Mouse (Mus musculus) G1E (cell line): Measurements from ENCODE around the gene Zfp184. TPM values are rescaled to one million over a fixed set of nuclear protein-coding genes. Genes with fewer than 3 reads are reported as not detected.

Experiments used
- ATAC-seq: 2 replicates; pipeline ENCODE4 v1.8.0; 2016; ENCODE audit warnings: mild to moderate bottlenecking; ENCODE audit not compliant: insufficient number of reproducible peaks, poor library complexity, low FRiP score, severe bottlenecking; ENCODE audit errors: extremely low read depth
- DNase-seq: peaks from one replicate; pipeline ENCODE4 v3.0.0; 2012; ENCODE audit warnings: low spot score
- H3K27me3 ChIP-seq: 2 replicates; pipeline ENCODE4 v1.6.1; 2012; ENCODE audit warnings: mild to moderate bottlenecking, low read length, inconsistent platforms; ENCODE audit not compliant: insufficient read depth
- H3K36me3 ChIP-seq: replicated peaks from 2 replicates; pipeline ENCODE3; 2012; ENCODE audit warnings: mild to moderate bottlenecking, inconsistent platforms
- H3K4me1 ChIP-seq: 2 replicates; pipeline ENCODE4 v1.6.1; 2012; ENCODE audit warnings: low read depth, low read length, inconsistent platforms, mixed read lengths; ENCODE audit not compliant: insufficient read depth
- H3K4me3 ChIP-seq: 2 replicates; pipeline ENCODE4 v1.5.1; 2012; ENCODE audit warnings: low read depth, mild to moderate bottlenecking, inconsistent platforms, low read length, moderate library complexity, mixed read lengths
- H3K9me3 ChIP-seq: replicated peaks from 2 replicates; pipeline ENCODE4 v1.6.1; 2012; ENCODE audit warnings: inconsistent platforms
- CTCF ChIP-seq: IDR thresholded peaks from 2 replicates; pipeline ENCODE4 v1.5.1; 2012; ENCODE audit warnings: low read depth, low read length, inconsistent platforms, mixed read lengths
- GATA1 ChIP-seq: IDR thresholded peaks from 2 replicates; pipeline ENCODE4 v1.6.1; 2012; ENCODE audit warnings: borderline replicate concordance, low read length, inconsistent platforms, mixed read lengths
- GATA2 ChIP-seq: IDR thresholded peaks from 2 replicates; pipeline ENCODE4 v1.6.1; 2012; ENCODE audit warnings: low read depth, low read length, inconsistent platforms, borderline replicate concordance
- POLR2AphosphoS5 ChIP-seq: IDR thresholded peaks from 2 replicates; pipeline ENCODE4 v1.6.1; 2012; ENCODE audit warnings: low read depth, low read length, inconsistent platforms; ENCODE audit not compliant: insufficient replicate concordance
- TAL1 ChIP-seq: conservative IDR thresholded peaks from 2 replicates; pipeline ENCODE4 v1.6.1; 2012; ENCODE audit warnings: low read depth, low read length, inconsistent platforms, mixed read lengths
- polyA plus RNA-seq: library from polyadenylated mRNA; stranded (reverse); fragments of >175 nt; gene quantifications from 2 replicates; pipeline ENCODE4 v1.2.3, GENCODE M21; 2012
- total RNA-seq, 2 experiments: library from RNA; stranded (forward) in 1 of 2; stranded (reverse) in 1 of 2; fragments of 200-1000 nt in 1 of 2; fragments of >200 nt in 1 of 2; fragmentation: Nextera tagmentation in 1 of 2; gene quantifications; 2 replicates each; pipeline ENCODE4 v1.2.3; 2014 to 2017

Zfp184 gene
- total and polyA plus RNA-seq, 3 experiments = 0.26 to 20.1 (median 3.6) TPM

DNA sequence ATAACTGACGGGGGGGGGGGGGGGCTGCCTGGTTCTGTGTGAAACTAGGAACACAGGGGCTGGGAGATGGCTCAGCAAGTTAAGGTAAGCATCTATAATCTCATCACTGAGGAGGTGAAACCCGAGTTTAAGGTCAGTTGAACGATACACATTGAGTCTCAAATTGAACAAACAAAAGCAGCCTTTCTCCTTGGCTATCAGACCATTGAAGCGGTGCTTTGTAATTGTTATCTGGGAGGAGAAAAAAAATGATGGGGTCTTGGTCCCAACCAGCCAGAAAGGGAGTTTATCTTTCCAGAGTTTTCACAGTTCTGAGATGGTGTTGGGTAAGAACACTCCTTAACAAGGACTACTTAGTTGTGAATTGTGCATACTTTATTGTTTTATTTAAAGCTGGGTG lies 52.9 kb downstream of the Zfp184 start:
- H3K9me3 ChIP-seq = no peaks in the 10 kb centered on the region
- ATAC-seq (no peak), DNase-seq (no peak)
- H3K4me1 ChIP-seq = peaks cover 43% of the 10 kb centered on the region
- H3K27me3 ChIP-seq = peaks cover 68% of the 10 kb centered on the region
- TF ChIP-seq POLR2AphosphoS5 (no peak), GATA1 (no peak), CTCF (no peak), TAL1 (no peak), GATA2 (no peak)
- no peaks in the 10 kb centered on the region for H3K36me3 ChIP-seq
- H3K4me3 ChIP-seq = no peak overlapping the region

DNA sequence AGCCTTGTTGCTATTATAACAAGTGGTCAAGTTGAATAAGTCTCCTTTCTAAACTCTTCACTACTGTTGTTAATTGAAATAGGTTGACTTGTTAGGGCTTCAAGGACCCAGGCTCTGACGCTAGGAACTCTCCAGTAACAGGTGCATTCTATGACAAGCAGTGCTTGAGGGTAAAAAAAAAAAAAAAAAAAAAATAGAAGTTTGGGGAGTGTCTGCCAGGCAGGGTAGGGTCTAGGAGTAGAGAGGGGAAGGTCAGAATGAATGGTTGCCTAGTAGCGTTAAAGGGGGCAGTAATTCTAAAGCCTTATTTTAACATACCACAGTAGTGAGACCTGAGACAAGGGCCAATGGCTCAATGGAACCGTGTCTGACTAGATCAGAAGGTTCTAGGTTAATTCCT lies 53.5 kb downstream of the Zfp184 start:
- no peak for TF ChIP-seq GATA2
- no peak for TF ChIP-seq POLR2AphosphoS5
- H3K4me1 ChIP-seq = peaks cover 40% of the 10 kb centered on the region
- no peaks in the 10 kb centered on the region for H3K9me3 ChIP-seq
- DNase-seq = no peak
- ATAC-seq = no peak
- H3K27me3 ChIP-seq = peaks cover 71% of the 10 kb centered on the region
- H3K36me3 ChIP-seq = no peaks in the 10 kb centered on the region
- no peak overlapping the region for H3K4me3 ChIP-seq

DNA sequence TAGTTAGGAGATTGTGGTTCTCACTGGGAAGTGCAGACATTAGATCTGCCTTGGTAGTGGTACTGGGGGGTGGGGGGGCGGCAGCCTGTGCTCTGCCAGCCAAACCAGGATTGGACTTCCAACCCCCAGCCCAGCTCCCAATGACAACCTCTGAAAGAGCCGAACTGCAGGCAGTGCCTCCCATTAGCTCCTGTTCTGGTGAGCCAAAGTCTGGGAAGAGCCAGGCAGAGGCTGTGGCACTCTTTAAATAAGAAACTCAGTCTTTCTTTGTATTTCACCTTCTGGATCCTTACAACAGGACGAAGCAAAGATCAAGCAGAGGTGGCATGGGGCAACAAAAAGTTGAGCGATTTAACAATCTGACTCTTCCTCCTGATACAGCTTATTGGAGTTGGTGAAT lies 54.3 kb downstream of the Zfp184 start:
- ATAC-seq = no peak
- TF ChIP-seq GATA2 (no peak), POLR2AphosphoS5 (no peak), GATA1 (no peak)
- H3K4me3 ChIP-seq = no peak overlapping the region
- peaks cover 36% of the 10 kb centered on the region for H3K4me1 ChIP-seq
- no peaks in the 10 kb centered on the region for H3K36me3 ChIP-seq
- H3K27me3 ChIP-seq = peaks cover 78% of the 10 kb centered on the region
- H3K9me3 ChIP-seq = no peaks in the 10 kb centered on the region
- DNase-seq = no peak

DNA sequence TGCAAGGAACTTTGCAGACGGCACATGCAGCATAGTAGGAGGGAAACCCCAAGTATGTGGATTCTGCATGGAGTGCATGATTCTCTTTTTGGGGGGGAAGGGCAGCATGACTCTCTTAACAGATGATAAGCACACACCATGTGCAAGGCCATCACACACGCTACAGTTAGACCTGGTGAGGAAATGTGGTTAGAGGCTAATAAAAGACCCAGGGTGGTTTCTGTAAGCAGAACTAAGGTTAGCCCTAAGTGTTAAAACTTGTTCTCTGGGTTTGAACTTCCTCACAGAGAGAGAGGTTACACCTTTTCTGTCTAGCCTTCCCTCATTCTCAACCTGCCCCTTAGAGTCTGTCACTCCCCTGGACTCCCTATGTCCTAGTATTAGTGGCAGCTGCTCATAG lies 56.5 kb downstream of the Zfp184 start:
- peaks cover 88% of the 10 kb centered on the region for H3K27me3 ChIP-seq
- H3K36me3 ChIP-seq = no peaks in the 10 kb centered on the region
- TF ChIP-seq GATA1 (no peak), CTCF (no peak), TAL1 (no peak), GATA2 (no peak), POLR2AphosphoS5 (no peak)
- ATAC-seq (no peak), DNase-seq (no peak)
- no peaks in the 10 kb centered on the region for H3K9me3 ChIP-seq
- H3K4me3 ChIP-seq = no peak overlapping the region
- peaks cover 37% of the 10 kb centered on the region for H3K4me1 ChIP-seq

DNA sequence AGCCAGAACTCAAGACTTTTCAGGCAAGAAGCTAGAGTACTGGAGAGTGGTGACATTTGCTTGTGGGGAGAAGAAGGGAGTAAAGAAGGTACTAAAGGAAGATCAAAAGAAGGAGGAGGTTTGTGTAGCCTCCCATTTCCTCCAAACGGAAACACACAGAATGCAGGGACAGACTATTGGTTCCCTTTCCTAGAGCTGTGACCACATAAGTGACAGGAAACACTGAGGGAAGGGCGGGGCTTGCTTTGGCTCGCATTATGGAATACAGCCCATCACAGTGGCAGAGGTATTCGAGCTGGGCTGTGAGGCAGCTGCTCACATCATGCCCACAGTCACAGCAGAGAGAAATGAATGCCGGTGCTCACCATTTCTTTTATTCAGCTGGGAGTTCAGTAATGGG lies 56.9 kb downstream of the Zfp184 start:
- Histone ChIP-seq H3K27me3 (peaks cover 90% of the 10 kb centered on the region), H3K9me3 (no peaks in the 10 kb centered on the region), H3K4me1 (peaks cover 40% of the 10 kb centered on the region), H3K36me3 (no peaks in the 10 kb centered on the region), H3K4me3 (no peak overlapping the region)
- no peak for DNase-seq
- ATAC-seq = no peak
- TF ChIP-seq GATA1 (no peak), GATA2 (no peak), CTCF (no peak), TAL1 (no peak), POLR2AphosphoS5 (no peak)

DNA sequence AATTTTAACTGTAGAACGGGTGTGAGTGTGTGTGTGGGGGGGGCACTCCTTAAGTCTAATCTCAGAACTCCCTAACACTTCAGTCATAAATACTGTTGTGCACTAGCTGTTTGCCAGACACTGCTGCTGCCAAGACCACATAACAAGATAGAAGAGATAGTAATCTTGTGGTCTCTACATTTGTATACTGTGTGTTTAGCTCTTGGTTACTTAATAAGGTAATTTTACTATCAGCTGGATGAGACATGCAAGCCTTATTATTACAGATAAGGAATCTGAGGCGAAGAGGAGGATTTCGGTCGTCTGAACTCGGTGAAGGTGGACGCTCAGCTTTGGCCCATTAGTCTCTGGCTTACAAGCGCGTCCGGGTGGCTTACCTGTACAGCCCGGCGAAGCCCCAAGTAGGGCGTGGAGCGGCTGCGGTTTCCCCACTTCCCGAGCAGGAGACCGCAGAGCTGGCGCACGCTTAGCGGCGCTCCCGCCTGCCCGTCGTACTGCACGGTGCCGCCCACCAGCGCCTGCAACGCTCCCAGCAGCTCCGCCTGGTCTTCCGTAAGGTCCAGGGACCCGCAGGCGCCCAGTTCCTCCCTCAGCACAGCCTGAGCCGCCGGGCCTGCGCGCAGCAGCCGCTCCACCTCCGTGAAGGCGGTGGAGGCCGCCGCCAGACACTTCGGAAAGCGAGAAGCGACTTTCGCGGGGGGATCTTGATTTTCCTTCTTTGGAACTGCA lies 60.9 kb downstream of the Zfp184 start:
- Histone ChIP-seq H3K4me3 (peak overlapping the region; percentile 70), H3K36me3 (no peaks in the 10 kb centered on the region), H3K4me1 (peaks cover 36% of the 10 kb centered on the region), H3K27me3 (peaks cover 91% of the 10 kb centered on the region), H3K9me3 (no peaks in the 10 kb centered on the region)
- ATAC-seq (peak; percentile 55; the same call in 1 of the 2 replicates), DNase-seq (no peak)
- TF ChIP-seq TAL1 (no peak), POLR2AphosphoS5 (no peak), GATA2 (no peak), GATA1 (no peak), CTCF (no peak)

DNA sequence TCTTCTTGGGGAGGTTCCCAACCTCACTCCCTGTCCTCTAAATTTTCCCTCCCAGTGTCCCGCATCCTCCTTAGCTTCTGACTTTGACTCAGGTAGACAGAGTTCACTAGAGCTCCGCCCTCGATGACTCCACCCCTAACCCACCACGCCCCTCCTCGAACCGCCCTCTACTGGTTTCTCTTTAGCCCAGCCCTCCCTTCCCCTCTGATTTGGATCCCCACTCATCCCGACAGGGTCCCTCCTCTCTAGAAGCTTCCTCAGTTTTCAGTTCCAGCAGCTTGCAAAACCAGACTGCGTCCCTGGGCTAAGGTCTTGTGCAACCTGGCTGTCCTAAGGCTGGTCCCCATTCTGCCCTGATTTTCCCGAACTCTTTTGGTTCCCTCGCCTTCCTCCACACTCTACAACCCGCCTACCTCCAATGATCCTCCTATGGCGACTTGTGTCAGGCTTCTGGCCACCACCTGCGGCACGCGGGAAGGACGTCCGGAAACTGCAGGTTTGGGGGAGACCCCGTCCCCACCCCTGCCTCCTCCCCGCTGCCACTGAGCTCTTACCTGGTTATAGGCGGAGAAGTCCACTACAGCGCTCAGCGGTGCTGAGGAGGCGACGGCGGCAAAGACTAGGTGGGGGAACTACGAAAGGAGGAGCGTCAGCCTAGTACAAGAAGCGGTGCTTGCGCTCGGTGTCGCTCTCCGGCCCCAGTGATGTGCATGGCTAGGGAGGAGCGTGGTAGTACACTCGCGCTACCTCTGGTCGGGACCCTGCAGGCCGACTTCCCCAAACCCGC lies 61.6 kb downstream of the Zfp184 start:
- Histone ChIP-seq H3K9me3 (no peaks in the 10 kb centered on the region), H3K27me3 (peaks cover 90% of the 10 kb centered on the region), H3K4me1 (peaks cover 30% of the 10 kb centered on the region), H3K4me3 (peak overlapping the region; percentile 70), H3K36me3 (no peaks in the 10 kb centered on the region)
- TF ChIP-seq CTCF (no peak), GATA2 (no peak), GATA1 (no peak), POLR2AphosphoS5 (no peak), TAL1 (no peak)
- DNase-seq (no peak), ATAC-seq (no peak)
